Mouse (Mus musculus) neutrophil, adult 5-6 weeks (primary cell): ENCODE measurements around the gene Adgre5. TPM values are rescaled to one million over a fixed set of nuclear protein-coding genes. Genes with fewer than 3 reads are reported as not detected.

Source experiments
- ATAC-seq: fragments of 151-379, 151-347 bp; 2 replicates; pipeline ENCODE4 v1.8.0; 2017; ENCODE audit warnings: mild to moderate bottlenecking, moderate TSS enrichment; ENCODE audit not compliant: insufficient number of reproducible peaks, poor library complexity, low FRiP score, severe bottlenecking; ENCODE audit errors: extremely low read depth
- total RNA-seq: library from RNA; stranded (forward); fragments of 200-1000 nt; gene quantifications from 2 replicates; pipeline ENCODE4 v1.2.3, GENCODE M21; 2017

Gene Adgre5
- total RNA-seq, 1 experiment from 2014 or later = 1,105 TPM

GRCm38 (mm10) chr8:83729009-83729807 lies 11.9 kb downstream of the Adgre5 start:
- ATAC-seq = no peak

DNA sequence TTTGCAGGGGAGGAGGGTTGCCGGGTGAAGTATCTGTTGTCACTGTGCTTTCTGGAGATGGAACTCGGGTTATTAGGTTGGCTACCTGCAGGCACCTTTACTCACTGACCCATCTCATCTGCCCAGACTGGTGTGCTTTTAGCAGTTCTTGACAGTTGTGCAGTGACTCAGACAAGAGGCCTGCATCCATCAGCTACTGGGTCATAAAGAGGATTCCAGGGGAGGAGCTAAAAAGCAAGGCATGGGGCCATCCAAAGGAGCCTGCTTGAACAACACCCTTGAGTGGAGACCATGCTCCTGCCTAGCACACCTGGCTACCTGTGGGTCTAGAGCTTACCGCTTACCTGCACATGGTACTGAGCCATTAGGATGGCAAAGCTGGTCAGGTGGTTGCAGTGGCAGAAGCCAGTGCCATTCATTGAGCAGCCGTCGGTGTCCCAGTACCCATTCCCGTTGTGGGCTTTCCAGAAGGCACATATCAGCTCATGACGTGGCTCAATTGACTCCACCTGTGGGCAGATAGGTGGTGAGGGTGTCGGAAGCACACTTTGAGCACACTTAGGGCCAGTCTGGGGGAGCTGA lies 15.5 kb downstream of the Adgre5 start:
- no peak for ATAC-seq

DNA sequence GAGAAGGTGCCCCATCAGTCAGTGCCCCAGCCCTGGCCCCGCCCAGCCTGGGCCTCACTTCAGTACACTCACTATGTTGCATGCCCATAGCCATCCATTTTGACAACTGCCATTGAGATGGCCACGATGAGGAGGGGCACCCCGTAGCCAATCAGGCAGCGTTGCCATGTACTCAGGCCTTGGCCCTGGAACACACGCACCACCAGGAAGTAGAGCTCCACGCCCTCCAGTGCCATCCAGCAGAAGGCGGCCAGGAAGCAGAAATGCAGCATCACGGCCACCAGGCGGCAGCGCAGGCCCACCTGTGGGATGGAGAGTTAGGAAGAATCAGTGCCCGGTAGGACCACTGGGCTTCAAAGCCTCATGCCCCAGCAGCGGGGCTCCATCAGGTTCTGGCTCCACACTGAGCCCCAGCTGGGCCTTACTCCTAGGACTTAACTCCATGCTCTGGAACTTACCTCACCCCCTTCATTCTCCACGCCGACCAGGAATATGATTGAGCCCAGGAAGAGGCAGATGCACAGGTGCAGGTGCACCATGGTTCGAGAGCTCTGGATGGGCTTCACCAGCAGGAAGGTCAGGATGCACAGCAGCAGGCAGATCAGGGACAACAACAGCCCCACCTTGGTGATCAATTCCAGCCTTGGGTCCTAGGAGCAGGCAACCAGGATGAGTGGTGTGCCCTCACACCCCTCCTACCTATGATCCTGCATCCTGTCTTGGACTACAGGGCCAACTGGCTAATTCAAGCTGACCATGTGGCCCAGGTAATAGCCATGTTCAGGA lies 16.2 kb downstream of the Adgre5 start:
- peak; percentile 50 for ATAC-seq

- no peak for ATAC-seq
Observed at GRCm38 (mm10) chr8:83723447-83724083, 17.6 kb downstream of the Adgre5 start.

GRCm38 (mm10) chr8:83722631-83723030 lies 18.5 kb downstream of the Adgre5 start:
- ATAC-seq = no peak

- ATAC-seq = no peak
Observed at GRCm38 (mm10) chr8:83721405-83722025, 19.6 kb downstream of the Adgre5 start.

DNA sequence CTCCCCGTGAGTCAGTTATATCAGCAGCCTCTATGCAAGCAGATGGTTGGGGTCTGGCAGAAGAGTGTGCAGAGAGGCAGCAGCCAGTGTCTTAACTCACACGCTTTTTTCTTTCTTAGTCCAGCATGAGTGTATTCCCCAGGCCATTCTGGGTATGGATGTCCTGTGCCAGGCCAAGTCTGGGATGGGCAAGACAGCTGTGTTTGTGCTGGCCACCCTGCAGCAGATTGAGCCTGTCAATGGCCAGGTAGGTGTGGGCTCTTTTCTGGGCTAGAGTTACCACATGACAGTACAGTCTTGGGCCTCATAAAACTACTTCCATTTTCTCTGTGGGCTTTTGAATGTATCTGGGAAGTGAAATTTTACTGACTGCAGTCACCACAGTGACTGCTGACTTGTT lies 21.4 kb downstream of the Adgre5 start:
- ATAC-seq = no peak

DNA sequence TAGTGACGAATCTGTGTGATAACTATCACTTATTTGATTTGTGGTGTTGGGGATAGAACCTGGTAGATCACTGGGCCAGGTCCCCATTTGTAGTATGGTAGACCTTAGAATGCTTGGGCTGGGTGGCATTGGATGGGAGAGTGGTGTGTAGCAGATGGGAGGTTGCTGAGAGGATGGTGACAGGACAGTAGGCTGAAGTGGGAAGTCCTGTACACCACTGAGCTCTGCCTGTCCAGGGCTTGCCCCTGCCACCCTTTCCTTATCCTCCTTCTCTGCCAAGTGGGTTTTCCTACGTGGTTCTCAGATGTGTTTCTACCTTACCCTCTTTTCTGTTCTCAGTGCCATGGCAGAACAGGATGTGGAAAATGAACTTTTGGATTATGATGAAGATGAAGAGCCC lies 22.1 kb downstream of the Adgre5 start:
- no peak for ATAC-seq

DNA sequence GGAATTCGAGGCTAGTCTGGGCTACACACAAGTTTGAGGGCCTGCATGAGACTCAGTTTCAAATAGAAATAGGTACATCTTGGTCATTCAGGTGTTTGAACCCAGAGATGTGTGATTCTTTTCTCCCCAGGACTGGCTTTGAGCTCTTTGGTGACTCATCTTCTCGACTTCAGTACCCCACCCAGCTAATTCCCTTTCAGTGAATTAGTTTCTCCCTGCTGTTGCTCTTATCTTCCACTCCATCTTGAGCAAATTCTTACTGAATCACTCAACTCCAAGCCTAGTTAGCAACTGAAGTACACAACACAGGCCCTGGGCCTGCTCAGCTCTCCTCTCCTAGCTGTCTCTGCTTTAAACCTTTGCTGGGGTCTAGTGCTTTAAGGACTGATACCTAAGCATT lies 24.6 kb downstream of the Adgre5 start:
- ATAC-seq = no peak

DNA sequence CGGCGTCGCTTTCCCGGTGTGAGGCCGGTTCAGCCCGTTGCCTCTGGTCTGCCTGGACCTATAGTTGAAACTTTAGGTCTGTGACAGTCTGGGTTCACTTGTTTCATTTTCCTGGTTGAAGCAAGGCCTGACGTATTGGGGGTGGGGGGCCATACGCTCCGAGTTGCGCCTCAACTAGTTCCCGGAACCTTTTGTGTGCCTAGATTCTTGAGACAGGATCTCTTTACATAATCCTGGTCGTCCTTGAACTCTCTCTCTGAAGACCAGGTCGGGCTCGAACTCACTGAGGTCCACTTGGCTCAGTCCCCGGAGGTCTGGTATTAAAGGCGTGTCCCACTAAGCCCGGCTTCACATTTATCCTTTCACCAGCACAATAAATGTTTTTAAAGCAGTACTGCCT lies 25.4 kb downstream of the Adgre5 start:
- no peak for ATAC-seq

GRCm38 (mm10) chr8:83715031-83715690 lies 26.0 kb downstream of the Adgre5 start, which contains the start of gene Ddx39:
Gene Ddx39 (plus strand): TSS chr8:83715177.
- ATAC-seq = peak; percentile 87

GRCm38 (mm10) chr8:83714676-83715030 lies 26.5 kb downstream of the Adgre5 start:
- ATAC-seq = no peak

DNA sequence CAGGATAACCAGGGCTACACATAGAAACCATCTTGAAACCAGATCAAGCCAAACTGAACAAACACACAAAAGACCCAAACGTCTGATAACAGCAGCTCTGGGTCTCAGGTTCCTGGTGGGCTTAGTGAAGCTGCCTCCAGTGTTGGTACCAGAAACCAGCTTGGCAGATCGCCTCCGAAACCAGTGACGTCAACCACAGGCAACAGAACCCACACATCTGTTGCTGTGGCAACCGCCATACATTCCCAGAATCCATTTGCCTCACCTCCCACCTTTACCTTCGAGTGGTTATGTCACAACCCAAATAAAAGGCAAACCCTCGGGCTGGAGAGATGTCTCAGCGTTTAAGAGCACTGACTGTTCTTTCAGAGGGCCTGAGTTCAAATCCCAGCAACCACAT lies 33.6 kb downstream of the Adgre5 start:
- no peak for ATAC-seq

DNA sequence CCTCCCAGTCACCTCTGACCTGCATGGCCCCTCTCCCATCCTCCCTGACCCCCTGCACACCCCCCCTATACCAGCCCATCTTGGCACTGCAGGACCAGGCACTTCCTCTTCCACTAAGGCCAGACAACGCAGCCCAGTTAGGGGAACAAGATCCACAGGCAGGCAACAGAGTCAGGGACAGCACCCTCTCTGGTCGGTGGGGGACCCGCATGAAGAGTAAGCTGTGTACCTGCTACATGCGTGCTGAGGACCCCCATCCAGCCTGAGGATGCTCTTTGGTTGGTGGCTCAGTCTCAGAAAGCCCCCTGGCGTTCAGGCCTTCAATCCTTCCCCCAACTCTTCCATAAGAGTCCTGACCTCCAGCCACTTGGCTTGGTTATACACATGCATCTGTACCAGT lies 34.7 kb downstream of the Adgre5 start:
- ATAC-seq = no peak

DNA sequence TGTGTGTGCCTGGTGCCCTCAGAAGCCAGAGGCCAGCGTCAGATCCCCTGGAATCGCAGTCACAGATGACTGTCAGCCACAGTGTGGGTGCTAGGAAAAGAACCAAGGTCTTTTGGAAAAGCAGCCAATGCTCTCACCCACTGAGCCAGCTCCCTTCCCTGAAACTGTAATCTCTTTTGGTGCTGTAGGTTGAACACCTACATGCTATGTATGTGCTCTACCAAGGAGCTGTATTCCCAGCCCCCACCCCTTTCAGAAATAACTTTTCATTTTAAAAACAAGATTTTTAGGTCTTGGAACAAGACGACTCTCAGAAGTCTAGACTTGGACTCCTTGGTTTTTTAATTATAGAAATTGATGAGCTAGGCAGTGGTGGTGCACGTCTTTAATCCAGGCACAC lies 37.7 kb downstream of the Adgre5 start:
- ATAC-seq = no peak

DNA sequence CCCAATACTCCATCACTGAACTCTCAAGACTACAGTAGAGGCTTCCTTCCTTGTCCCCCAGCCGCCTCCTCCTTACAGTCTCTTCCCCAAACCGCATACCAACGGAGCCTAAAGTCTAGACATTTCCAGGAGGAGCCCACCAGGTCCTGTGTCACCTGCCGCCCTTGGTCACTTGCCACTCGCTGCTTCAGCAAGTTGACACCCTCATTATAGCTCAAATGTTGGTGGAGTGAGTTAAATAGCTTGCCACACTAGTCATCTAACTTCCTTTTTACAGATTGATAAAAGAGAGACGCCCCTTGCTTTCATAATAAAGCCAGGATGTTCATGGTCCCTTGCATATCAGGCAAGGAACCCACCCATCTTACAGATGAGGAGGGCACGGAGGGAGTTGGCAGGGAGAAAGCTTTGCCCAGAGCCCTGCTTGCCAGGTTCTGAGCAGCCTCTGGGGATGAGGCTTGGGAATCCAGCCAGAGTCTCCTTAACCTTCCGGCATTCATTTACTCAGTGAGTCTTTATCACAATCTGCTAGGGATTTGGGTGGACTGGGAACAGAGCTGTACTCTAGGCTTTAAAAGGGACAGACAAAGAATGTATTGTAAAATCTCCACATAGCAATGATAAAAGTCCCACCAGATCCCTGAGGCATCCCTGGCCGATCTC lies 40.6 kb downstream of the Adgre5 start:
- no peak for ATAC-seq

GRCm38 (mm10) chr8:83699566-83699965 lies 41.6 kb downstream of the Adgre5 start:
- no peak for ATAC-seq
